Mouse (Mus musculus): ENCODE measurements around the gene Wdr66.

GRCm38 (mm10) chr5:123279248-123279647, 27.3 kb downstream of the Wdr66 start:
- TF ChIP-seq POLR2A (IDR thresholded peaks at IDR 0.05; ENCODE audit: low read depth, low read length) (no peak), KAT2A (IDR thresholded peaks at IDR 0.05; ENCODE audit: insufficient replicate concordance, low read length) (no peak), GABPA (IDR thresholded peaks at IDR 0.05; ENCODE audit: insufficient replicate concordance, low read depth, low read length) (no peak), EP300 (IDR thresholded peaks at IDR 0.05; ENCODE audit: low read length) (no peak), CTCF (conservative IDR thresholded peaks at IDR 0.05 in 1 of 2, IDR thresholded peaks at IDR 0.05 in 1 of 2; ENCODE audit: low read depth in 2 of 2, low read length in 2 of 2) (no peak), E2F4 (IDR thresholded peaks at IDR 0.05; ENCODE audit: insufficient replicate concordance, low read depth, low read length) (no peak)

Data from CH12.LX (cell line).